Mouse (Mus musculus) forebrain, embryonic 15.5 days (tissue): ENCODE measurements around the gene Nup210l. TPM values are rescaled to one million over a fixed set of nuclear protein-coding genes. Genes with fewer than 3 reads are reported as not detected.

Experiments
- ATAC-seq: fragments of 200-750 bp; cut with Nextera tagmentation; replicated peaks from 2 replicates; pipeline ENCODE4 v1.8.0; 2017; ENCODE audit warnings: mild to moderate bottlenecking, moderate TSS enrichment, moderate library complexity
- H3K27ac ChIP-seq: fragments of 300-500 bp; sonication (generic); replicated peaks from 2 replicates; pipeline ENCODE4 v1.5.1; 2015; ENCODE audit warnings: mild to moderate bottlenecking, inconsistent platforms
- H3K27me3 ChIP-seq: fragments of 300-500 bp; sonication (generic); 2 replicates; pipeline ENCODE4 v1.6.1; 2015; ENCODE audit warnings: inconsistent platforms
- H3K36me3 ChIP-seq: fragments of 300-500 bp; sonication (generic); 2 replicates; pipeline ENCODE4 v1.6.1; 2015; ENCODE audit warnings: mild to moderate bottlenecking, inconsistent platforms
- H3K4me1 ChIP-seq: fragments of 300-500 bp; sonication (generic); 2 replicates; pipeline ENCODE4 v1.6.1; 2015; ENCODE audit warnings: inconsistent platforms
- H3K4me2 ChIP-seq: fragments of 300-500 bp; sonication (generic); replicated peaks from 2 replicates; pipeline ENCODE4 v1.6.1; 2015; ENCODE audit warnings: mild to moderate bottlenecking, inconsistent platforms
- H3K4me3 ChIP-seq: fragments of 300-500 bp; sonication (generic); 2 replicates; pipeline ENCODE4 v1.5.1; 2015; ENCODE audit warnings: mild to moderate bottlenecking, inconsistent platforms
- H3K9ac ChIP-seq: fragments of 300-500 bp; sonication (generic); replicated peaks from 2 replicates; pipeline ENCODE4 v1.6.1; 2015; ENCODE audit warnings: mild to moderate bottlenecking, inconsistent platforms
- H3K9me3 ChIP-seq: fragments of 300-500 bp; sonication (generic); 2 replicates; pipeline ENCODE4 v1.6.1; 2016; ENCODE audit warnings: inconsistent platforms
- WGBS: fragments of 180-500 bp; shearing (Covaris S2); methylation state at CpG from one replicate; pipeline ENCODE4 v1.1.7; 2015; ENCODE audit warnings: mixed read lengths; 5-methylcytosine and 5-hydroxymethylcytosine counted together
- microRNA counts: library from miRNA; unstranded; fragments of <30 nt; microRNA quantifications from one replicate; lab custom pipeline; 2016
- microRNA-seq: library from miRNA; unstranded; fragments of <30 nt; microRNA quantifications from one replicate; pipeline ENCODE4, GENCODE M21; 2016
- polyA plus RNA-seq: library from polyadenylated mRNA; unstranded; fragments of >200 nt; fragmentation: Nextera tagmentation; extraction: Ambion mirVana; gene quantifications from 2 replicates; pipeline ENCODE4 v1.2.1, GENCODE M21; 2015

Nup210l gene
- polyA plus RNA-seq, 1 experiment from 2014 or later: 0.23 TPM

GRCm38 (mm10) chr3:90254419-90255193 lies 150.7 kb downstream of the Nup210l start:
- Histone ChIP-seq H3K27me3 (no peaks in the 10 kb centered on the region), H3K36me3 (peaks cover 19% of the 10 kb centered on the region), H3K9ac (peak overlapping the region; percentile 76), H3K4me2 (peak overlapping the region; percentile 73), H3K9me3 (no peaks in the 10 kb centered on the region), H3K4me3 (peak overlapping the region; percentile 64), H3K27ac (peak overlapping the region; percentile 67), H3K4me1 (peaks cover 20% of the 10 kb centered on the region)
- peak; percentile 57 for ATAC-seq
- under 1% methylated on average over 41 of the region's 41 CpGs for WGBS

DNA sequence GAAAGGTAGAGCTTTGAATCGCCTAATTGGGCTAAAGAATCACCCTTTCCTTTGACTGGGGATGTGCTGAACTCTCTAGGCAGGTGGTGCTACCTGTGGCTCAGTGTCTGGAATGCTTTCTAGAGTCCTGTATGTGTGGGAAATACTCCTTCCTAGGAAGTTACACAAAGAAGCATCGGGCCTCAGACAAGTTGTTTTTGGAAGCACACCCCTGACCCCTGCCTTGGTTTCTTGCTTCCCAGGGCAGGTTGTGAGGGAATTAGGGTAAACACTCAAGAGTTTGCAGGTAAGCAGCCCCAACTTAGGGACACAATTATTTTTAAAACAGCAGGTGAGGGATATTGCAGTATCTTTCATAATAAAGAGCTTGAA lies 151.2 kb downstream of the Nup210l start:
- Histone ChIP-seq H3K27ac (0 out of 2 replicates have a peak overlapping the region, but pooled peaks have one; percentile 67), H3K36me3 (peaks cover 25% of the 10 kb centered on the region), H3K27me3 (no peaks in the 10 kb centered on the region), H3K4me2 (peak overlapping the region; percentile 73), H3K4me3 (peak overlapping the region; percentile 64), H3K4me1 (peaks cover 19% of the 10 kb centered on the region), H3K9ac (peak overlapping the region; percentile 76), H3K9me3 (no peaks in the 10 kb centered on the region)
- no peak for ATAC-seq
- WGBS: 21% methylated on average over 2 of the region's 2 CpGs

DNA sequence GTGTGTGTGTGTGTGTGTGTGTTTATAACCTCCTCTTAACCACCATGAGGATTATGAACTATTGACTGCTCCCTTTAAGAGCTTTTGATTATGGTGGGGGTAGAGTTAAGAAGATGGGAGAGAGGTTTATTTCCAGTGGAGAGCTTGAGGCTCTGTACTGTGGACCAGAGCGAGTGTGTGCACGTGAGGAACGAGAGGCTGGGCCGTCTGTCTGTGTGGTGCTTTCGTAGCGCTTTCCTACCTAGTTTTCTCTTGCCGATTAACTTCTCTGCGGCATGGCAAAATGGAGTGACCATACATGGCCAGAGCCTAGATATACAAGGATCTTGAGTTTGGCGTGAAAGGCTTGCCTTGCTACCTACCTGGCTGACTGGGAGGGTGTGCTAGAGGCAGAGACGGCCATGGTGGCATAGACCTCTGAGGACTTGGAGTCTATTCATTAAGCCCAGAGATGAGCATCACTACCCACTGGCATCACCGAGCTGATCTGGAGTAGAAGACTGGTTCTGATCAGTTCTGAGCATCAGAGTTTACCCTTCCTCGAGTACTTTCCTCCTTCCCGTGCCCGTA lies 151.9 kb downstream of the Nup210l start:
- H3K27ac ChIP-seq: no peak overlapping the region
- ATAC-seq: no peak
- H3K4me2 ChIP-seq: no peak overlapping the region
- H3K9me3 ChIP-seq: no peaks in the 10 kb centered on the region
- H3K4me3 ChIP-seq: 0 out of 2 replicates have a peak overlapping the region, but pooled peaks have one; percentile 64
- peaks cover 19% of the 10 kb centered on the region for H3K4me1 ChIP-seq
- no peak overlapping the region for H3K9ac ChIP-seq
- 95% methylated on average over 14 of the region's 14 CpGs for WGBS
- peaks cover 27% of the 10 kb centered on the region for H3K36me3 ChIP-seq
- no peaks in the 10 kb centered on the region for H3K27me3 ChIP-seq

DNA sequence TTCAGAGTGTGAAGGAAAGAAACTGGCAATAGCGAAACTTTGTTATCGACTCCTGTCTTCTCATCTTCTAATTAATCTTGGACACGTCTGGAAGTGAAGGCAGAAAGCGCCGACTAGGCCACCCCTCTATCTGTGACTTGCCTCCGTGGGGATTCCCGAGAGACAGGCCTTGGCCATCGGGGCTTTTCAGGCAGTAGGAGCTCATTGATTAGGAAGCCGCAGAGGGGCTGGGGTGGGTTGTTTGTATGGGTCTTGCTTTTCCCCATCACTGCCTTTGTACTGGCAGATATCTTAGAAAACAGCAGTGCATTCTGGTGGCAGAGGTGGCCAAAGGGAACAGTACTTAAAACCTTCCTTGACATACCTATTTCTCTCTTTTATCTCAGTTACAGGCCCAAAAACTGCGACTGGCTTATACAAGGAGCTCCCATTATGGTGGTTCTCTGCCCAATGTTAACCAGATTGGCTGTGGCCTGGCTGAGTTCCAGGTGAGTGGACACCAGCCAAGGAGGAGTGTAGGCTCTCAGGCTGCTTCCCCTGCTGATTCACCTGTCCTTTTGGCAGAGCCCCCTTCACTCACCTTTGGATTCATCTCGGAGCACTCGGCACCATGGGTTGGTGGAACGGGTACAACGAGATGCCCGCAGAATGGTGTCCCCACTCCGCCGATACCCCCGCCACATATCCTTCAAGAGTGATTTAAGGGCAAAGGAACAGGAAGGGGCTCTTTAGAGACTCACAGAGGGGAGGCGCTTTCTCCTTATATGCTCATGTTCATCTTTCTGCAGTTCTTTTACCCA lies 153.0 kb downstream of the Nup210l start:
- Histone ChIP-seq H3K4me1 (peaks cover 19% of the 10 kb centered on the region), H3K9ac (no peak overlapping the region), H3K4me2 (no peak overlapping the region), H3K27me3 (no peaks in the 10 kb centered on the region), H3K36me3 (peaks cover 37% of the 10 kb centered on the region), H3K4me3 (no peak overlapping the region), H3K9me3 (no peaks in the 10 kb centered on the region), H3K27ac (no peak overlapping the region)
- WGBS: 94% methylated on average over 19 of the region's 19 CpGs
- ATAC-seq: no peak

DNA sequence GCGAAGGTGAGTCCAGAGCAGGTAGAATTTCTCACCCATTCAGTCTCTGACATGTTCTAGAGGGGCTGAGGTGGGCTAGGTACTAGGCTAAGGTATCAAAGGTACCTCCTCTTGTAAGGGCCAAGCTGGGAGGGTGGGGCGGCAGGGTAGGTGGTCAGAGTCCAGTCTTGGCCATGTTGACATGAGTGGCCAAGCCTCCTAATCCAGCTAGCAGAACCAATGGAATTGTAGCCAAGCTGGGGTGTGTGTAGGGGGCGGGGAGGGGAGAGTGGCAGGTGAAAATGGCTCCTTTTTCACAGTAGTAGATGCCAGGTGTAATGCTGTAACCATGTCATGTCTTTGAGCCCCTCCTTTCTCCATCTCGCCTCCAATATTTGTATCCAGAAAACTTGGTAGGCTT lies 154.6 kb downstream of the Nup210l start:
- WGBS: 91% methylated on average over 4 of the region's 4 CpGs

More for the DNA sequence above, 154.6 kb downstream of the Nup210l start:
- H3K9ac ChIP-seq: no peak overlapping the region
- H3K9me3 ChIP-seq: no peaks in the 10 kb centered on the region
- H3K4me1 ChIP-seq: peaks cover 19% of the 10 kb centered on the region
- no peak overlapping the region for H3K4me3 ChIP-seq
- H3K4me2 ChIP-seq: no peak overlapping the region
- ATAC-seq: no peak
- H3K36me3 ChIP-seq: peaks cover 48% of the 10 kb centered on the region
- no peak overlapping the region for H3K27ac ChIP-seq
- H3K27me3 ChIP-seq: no peaks in the 10 kb centered on the region

MicroRNA genes within 50 kb of the gene (microRNA counts, 519-probe panel; counts per million panel counts)
- 3,382 counts per million, percentile 81 among the panel's probes with 10 or more counts for microRNA mmu-miR-190b (lab: Ali Mortazavi, UCI)

Small RNA genes lying within 50 kb of the gene (microRNA-seq; reads per million reads assigned to microRNA genes)
- gene Mir190b: 18.2 reads per million, percentile 31 among the genes with 10 or more reads in this experiment

Other genes with a start within 250 kb of the Nup210l start
- 0.73 and 0.82 TPM in 2 replicates for gene Il6ra, start 190.9 kb upstream of the Nup210l start, polyA plus RNA-seq
- gene Atp8b2, start 140.6 kb upstream of the Nup210l start, polyA plus RNA-seq: 10.6 and 14.4 TPM in 2 replicates
- 147 TPM in 2 replicates for gene Hax1, start 105.4 kb upstream of the Nup210l start, polyA plus RNA-seq
- gene 4933434E20Rik, start 52.5 kb upstream of the Nup210l start, polyA plus RNA-seq: 215 and 217 TPM in 2 replicates
- 149 and 159 TPM in 2 replicates for gene Ubap2l, start 51.5 kb upstream of the Nup210l start, polyA plus RNA-seq
- 448 and 450 TPM in 2 replicates for gene Tpm3, start 31.5 kb upstream of the Nup210l start, polyA plus RNA-seq
- 1,085 and 1,143 TPM in 2 replicates for gene Rps27, start 109.5 kb downstream of the Nup210l start, polyA plus RNA-seq
- gene Rab13, start 109.6 kb downstream of the Nup210l start, polyA plus RNA-seq: 21.4 and 22.2 TPM in 2 replicates
- 109 and 110 TPM in 2 replicates for gene Jtb, start 127.5 kb downstream of the Nup210l start, polyA plus RNA-seq
- gene Creb3l4, start 139.4 kb downstream of the Nup210l start, polyA plus RNA-seq: 3.7 TPM in 2 replicates
- 42.8 and 43.2 TPM in 2 replicates for gene Slc39a1, start 144.0 kb downstream of the Nup210l start, polyA plus RNA-seq
- 20.8 and 21.1 TPM in 2 replicates for gene Crtc2, start 150.0 kb downstream of the Nup210l start, polyA plus RNA-seq
- gene Dennd4b, start 161.1 kb downstream of the Nup210l start, polyA plus RNA-seq: 5.4 and 7.2 TPM in 2 replicates
- gene Gatad2b, start 189.0 kb downstream of the Nup210l start, polyA plus RNA-seq: 15.2 TPM in 2 replicates